Mouse (Mus musculus) lung, embryonic 14.5 days (tissue): ENCODE measurements around the gene Slc9a5. TPM values are rescaled to one million over a fixed set of nuclear protein-coding genes. Genes with fewer than 3 reads are reported as not detected.

ENCODE experiments used
- ATAC-seq: fragments of 200-750 bp; cut with Nextera tagmentation; 2 replicates; pipeline ENCODE4 v1.8.0; 2017; ENCODE audit warnings: mild to moderate bottlenecking, moderate TSS enrichment, moderate library complexity; ENCODE audit not compliant: insufficient read depth
- DNase-seq: peaks from one replicate; pipeline ENCODE4 v3.0.0-alpha.2; 2015
- H3K27ac ChIP-seq: fragments of 300-500 bp; sonication (generic); 2 replicates; pipeline ENCODE4 v1.5.1; 2014; ENCODE audit warnings: low read depth, mild to moderate bottlenecking, moderate library complexity
- H3K27me3 ChIP-seq: fragments of 300-500 bp; sonication (generic); 2 replicates; pipeline ENCODE4 v1.6.1; 2014; ENCODE audit warnings: low read length, control low read depth; ENCODE audit not compliant: insufficient read depth
- H3K36me3 ChIP-seq: fragments of 300-500 bp; sonication (generic); 2 replicates; pipeline ENCODE4 v1.6.1; 2014; ENCODE audit warnings: control low read depth; ENCODE audit not compliant: insufficient read depth
- H3K4me1 ChIP-seq: fragments of 300-500 bp; sonication (generic); 2 replicates; pipeline ENCODE4 v1.6.1; 2014; ENCODE audit warnings: antibody characterized with exemption, control low read depth; ENCODE audit not compliant: insufficient read depth
- H3K4me2 ChIP-seq: fragments of 300-500 bp; sonication (generic); 2 replicates; pipeline ENCODE4 v1.6.1; 2014; ENCODE audit warnings: mild to moderate bottlenecking
- H3K4me3 ChIP-seq: fragments of 300-500 bp; sonication (generic); 2 replicates; pipeline ENCODE4 v1.5.1; 2014; ENCODE audit warnings: low read depth, low read length
- H3K9ac ChIP-seq: fragments of 300-500 bp; sonication (generic); 2 replicates; pipeline ENCODE4 v1.6.1; 2014
- H3K9me3 ChIP-seq: fragments of 300-500 bp; sonication (generic); 2 replicates; pipeline ENCODE4 v1.6.1; 2016; ENCODE audit warnings: low read depth, low read length, control low read depth
- CTCF ChIP-seq: IDR thresholded peaks from 2 replicates; pipeline ENCODE4 v1.5.1; 2016; ENCODE audit warnings: antibody characterized with exemption, low read depth
- WGBS: fragments of 180-500 bp; shearing (Covaris S2); extraction: QIAGEN DNeasy Blood & Tissue Kit; methylation state at CpG from one replicate; pipeline ENCODE4 v1.1.7; 2014; 5-methylcytosine and 5-hydroxymethylcytosine counted together
- polyA plus RNA-seq: library from polyadenylated mRNA; unstranded; fragments of >200 nt; fragmentation: Nextera tagmentation; extraction: Ambion mirVana; gene quantifications from 2 replicates; pipeline ENCODE4 v1.2.1, GENCODE M21; 2014

Slc9a5 gene
- polyA plus RNA-seq, 1 experiment from 2014 or later, result 10.9 TPM

- ATAC-seq, result peak; percentile 92
- Histone ChIP-seq H3K4me3 (peak within 1 kb of the TSS; percentile 83), H3K4me2 (peak within 1 kb of the TSS; percentile 80), H3K27me3 (no peaks in the 10 kb centered on the region), H3K27ac (peak within 1 kb of the TSS; percentile 80), H3K9me3 (no peaks in the 10 kb centered on the region), H3K9ac (peak within 1 kb of the TSS; percentile 69), H3K4me1 (peaks cover 13% of the 10 kb centered on the region; the same call in 1 of the 2 replicates), H3K36me3 (peaks cover 52% of the 10 kb centered on the region)
- DNase-seq, result peak; percentile 99
- peak; percentile 70 for TF ChIP-seq CTCF
- under 1% methylated on average over 36 of the region's 36 CpGs for WGBS
Measured at GRCm38 (mm10) chr8:105326141-105326672, 22.4 kb upstream of the Slc9a5 start, which contains the start of the genes Lrrc29 and Tmem208. Lrrc29 (minus strand) TSS chr8:105326278. Tmem208 (plus strand) TSS chr8:105326354.

GRCm38 (mm10) chr8:105326968-105327367, 21.7 kb upstream of the Slc9a5 start:
- DNase-seq, result no peak
- Histone ChIP-seq H3K27me3 (no peaks in the 10 kb centered on the region), H3K4me1 (peaks cover 13% of the 10 kb centered on the region; the same call in 1 of the 2 replicates), H3K36me3 (peaks cover 55% of the 10 kb centered on the region), H3K27ac (peak overlapping the region; percentile 80; the same call in 1 of the 2 replicates), H3K9me3 (no peaks in the 10 kb centered on the region), H3K4me2 (peak overlapping the region; percentile 80), H3K4me3 (peak overlapping the region; percentile 83), H3K9ac (peak overlapping the region; percentile 69)
- no peak for ATAC-seq
- 35% methylated on average over 6 of the region's 6 CpGs for WGBS
- TF ChIP-seq CTCF, result no peak

GRCm38 (mm10) chr8:105330325-105330724, 18.3 kb upstream of the Slc9a5 start:
- TF ChIP-seq CTCF, result no peak
- no peak overlapping the region for H3K27ac ChIP-seq
- H3K4me2 ChIP-seq, result no peak overlapping the region
- 92% methylated on average over 12 of the region's 12 CpGs for WGBS
- no peaks in the 10 kb centered on the region for H3K27me3 ChIP-seq
- no peak overlapping the region for H3K9ac ChIP-seq
- no peak for DNase-seq
- peaks cover 8% of the 10 kb centered on the region; the same call in 1 of the 2 replicates for H3K4me1 ChIP-seq
- peaks cover 80% of the 10 kb centered on the region for H3K36me3 ChIP-seq
- no peak overlapping the region for H3K4me3 ChIP-seq
- H3K9me3 ChIP-seq, result no peaks in the 10 kb centered on the region
- ATAC-seq, result no peak

GRCm38 (mm10) chr8:105331469-105331868, 17.2 kb upstream of the Slc9a5 start:
- ATAC-seq, result no peak
- 90% methylated on average over 22 of the region's 22 CpGs for WGBS
- no peak overlapping the region for H3K4me3 ChIP-seq

GRCm38 (mm10) chr8:105331931-105332330, 16.7 kb upstream of the Slc9a5 start:
- Histone ChIP-seq H3K4me1 (0 out of 2 replicates have a peak, but pooled peaks cover 4% of the 10 kb centered on the region), H3K27me3 (no peaks in the 10 kb centered on the region), H3K27ac (no peak overlapping the region), H3K9ac (no peak overlapping the region), H3K9me3 (no peaks in the 10 kb centered on the region), H3K36me3 (peaks cover 96% of the 10 kb centered on the region), H3K4me2 (no peak overlapping the region), H3K4me3 (no peak overlapping the region)
- WGBS, result 93% methylated on average over 9 of the region's 9 CpGs
- no peak for DNase-seq
- no peak for TF ChIP-seq CTCF
- no peak for ATAC-seq

More at GRCm38 (mm10) chr8:105331469-105331868, 17.2 kb upstream of the Slc9a5 start:
- no peak for DNase-seq
- no peak overlapping the region for H3K27ac ChIP-seq
- H3K36me3 ChIP-seq, result peaks cover 91% of the 10 kb centered on the region
- H3K9ac ChIP-seq, result no peak overlapping the region
- TF ChIP-seq CTCF, result no peak
- H3K4me1 ChIP-seq, result 0 out of 2 replicates have a peak, but pooled peaks cover 4% of the 10 kb centered on the region
- no peaks in the 10 kb centered on the region for H3K27me3 ChIP-seq
- no peaks in the 10 kb centered on the region for H3K9me3 ChIP-seq
- no peak overlapping the region for H3K4me2 ChIP-seq

GRCm38 (mm10) chr8:105332523-105332922, 16.1 kb upstream of the Slc9a5 start:
- Histone ChIP-seq H3K4me3 (no peak overlapping the region), H3K9me3 (no peaks in the 10 kb centered on the region), H3K27me3 (no peaks in the 10 kb centered on the region), H3K4me2 (no peak overlapping the region), H3K9ac (no peak overlapping the region), H3K36me3 (peaks cover 100% of the 10 kb centered on the region), H3K27ac (peak overlapping the region; percentile 1; the same call in 1 of the 2 replicates), H3K4me1 (0 out of 2 replicates have a peak, but pooled peaks cover 1% of the 10 kb centered on the region)
- 48% methylated on average over 2 of the region's 2 CpGs for WGBS
- ATAC-seq (no peak), DNase-seq (no peak)
- TF ChIP-seq CTCF, result no peak

- no peak overlapping the region for H3K4me2 ChIP-seq
- H3K27me3 ChIP-seq, result no peaks in the 10 kb centered on the region
- DNase-seq (no peak), ATAC-seq (no peak)
- no peak for TF ChIP-seq CTCF
- no peak overlapping the region for H3K4me3 ChIP-seq
- no peaks in the 10 kb centered on the region for H3K9me3 ChIP-seq
- 69% methylated on average over 32 of the region's 32 CpGs for WGBS
- H3K9ac ChIP-seq, result no peak overlapping the region
- H3K4me1 ChIP-seq, result peaks cover 14% of the 10 kb centered on the region
- H3K27ac ChIP-seq, result no peak overlapping the region
- H3K36me3 ChIP-seq, result peaks cover 83% of the 10 kb centered on the region
Measured at GRCm38 (mm10) chr8:105336373-105337130, 12.1 kb upstream of the Slc9a5 start.
